Mouse (Mus musculus): ENCODE measurements around the gene Sh3bp5l.

Gene Sh3bp5l

DNA sequence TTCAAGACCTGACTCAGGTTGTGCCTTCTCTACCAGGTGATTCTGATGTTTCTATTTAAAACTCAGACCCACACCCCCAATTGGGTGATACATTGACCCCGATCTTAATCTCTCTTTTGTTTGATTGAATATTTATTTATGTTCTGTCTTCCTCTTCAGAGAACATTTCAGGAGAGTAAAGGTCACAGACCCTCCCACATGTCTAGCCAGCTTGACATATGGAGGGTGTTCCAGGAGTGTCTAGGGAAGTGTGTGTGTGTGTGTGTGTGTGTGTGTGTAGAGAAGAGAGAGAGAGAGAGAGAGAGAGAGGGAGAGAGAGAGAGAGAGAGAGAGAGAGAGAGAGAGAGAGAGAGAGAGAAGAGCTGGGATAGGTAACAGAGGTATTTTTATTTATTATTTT, 47.2 kb downstream of the Sh3bp5l start:
- no peak for DNase-seq (ENCODE audit: low spot score)

DNA sequence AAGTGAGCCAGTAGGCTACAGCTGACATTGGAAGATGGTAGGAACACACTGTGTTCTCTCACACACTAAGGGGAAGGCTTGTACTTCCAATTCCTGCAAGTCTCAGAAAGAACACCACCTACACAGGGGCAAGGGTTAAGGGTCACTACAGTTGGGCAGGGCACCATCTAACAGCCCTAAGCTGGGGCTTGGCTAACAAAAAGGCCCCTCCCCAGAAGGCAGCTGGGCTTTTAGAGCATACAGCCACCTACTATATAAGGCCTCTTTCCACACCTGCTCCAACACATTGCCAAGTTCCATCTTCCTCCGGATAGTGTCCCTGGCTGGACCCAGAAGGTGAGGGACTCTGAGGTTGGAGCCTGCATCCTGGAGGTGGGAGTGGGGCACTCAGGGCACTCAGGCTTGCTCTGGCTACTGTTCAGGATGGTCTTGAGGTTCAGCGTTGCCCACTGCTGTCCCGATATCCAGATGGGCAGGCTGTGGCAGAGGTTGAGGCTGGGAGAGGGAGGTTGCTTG, 48.3 kb downstream of the Sh3bp5l start, which contains the start of gene Lypd8:
Gene Lypd8, plus strand, starts transcription at position 281 of the 516 bp plus-strand sequence.
- DNase-seq (ENCODE audit: low spot score), result no peak

DNA sequence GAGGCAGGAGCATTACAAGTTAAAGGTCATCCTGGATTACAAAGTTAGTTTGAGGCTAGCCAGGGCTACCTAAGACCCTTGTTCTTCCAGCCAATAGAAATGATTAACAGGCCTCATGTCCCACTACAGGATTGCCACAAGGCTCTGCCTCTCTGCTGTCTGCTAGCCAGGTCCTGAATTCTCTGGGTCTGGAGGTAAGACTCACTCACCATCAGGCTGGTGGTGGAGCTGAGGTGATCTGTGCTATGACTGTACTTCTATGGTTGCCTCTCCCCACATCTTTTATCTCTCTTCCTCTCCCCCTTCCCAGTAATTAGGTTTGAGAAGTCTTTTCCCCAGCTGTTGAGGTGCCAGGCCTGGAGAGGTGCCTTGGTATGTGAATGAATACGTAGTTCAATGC, 49.0 kb downstream of the Sh3bp5l start:
- DNase-seq (ENCODE audit: low spot score), result no peak

DNA sequence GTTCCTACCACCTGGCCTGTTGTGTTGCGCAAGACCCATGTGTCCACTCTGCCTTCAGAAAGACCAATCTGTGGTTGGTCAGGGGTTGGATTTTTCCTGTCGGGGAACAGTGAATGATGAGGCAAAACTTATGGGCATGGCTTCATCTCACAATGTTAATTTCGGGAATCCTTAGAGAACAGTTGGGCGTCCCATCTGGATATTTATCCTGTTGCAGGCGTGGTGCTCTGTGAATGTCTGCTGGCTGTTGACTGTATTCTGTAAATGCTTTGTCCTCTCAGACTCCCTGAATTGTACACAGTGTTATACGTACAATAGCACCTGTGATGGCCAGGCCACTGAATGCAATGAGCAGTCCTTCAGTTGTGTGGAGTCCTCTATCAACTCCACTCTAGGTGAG, 51.9 kb downstream of the Sh3bp5l start:
- DNase-seq (ENCODE audit: low spot score), result no peak

Measured in testis, postnatal 14 days (tissue).